In the genomic region with DNA sequence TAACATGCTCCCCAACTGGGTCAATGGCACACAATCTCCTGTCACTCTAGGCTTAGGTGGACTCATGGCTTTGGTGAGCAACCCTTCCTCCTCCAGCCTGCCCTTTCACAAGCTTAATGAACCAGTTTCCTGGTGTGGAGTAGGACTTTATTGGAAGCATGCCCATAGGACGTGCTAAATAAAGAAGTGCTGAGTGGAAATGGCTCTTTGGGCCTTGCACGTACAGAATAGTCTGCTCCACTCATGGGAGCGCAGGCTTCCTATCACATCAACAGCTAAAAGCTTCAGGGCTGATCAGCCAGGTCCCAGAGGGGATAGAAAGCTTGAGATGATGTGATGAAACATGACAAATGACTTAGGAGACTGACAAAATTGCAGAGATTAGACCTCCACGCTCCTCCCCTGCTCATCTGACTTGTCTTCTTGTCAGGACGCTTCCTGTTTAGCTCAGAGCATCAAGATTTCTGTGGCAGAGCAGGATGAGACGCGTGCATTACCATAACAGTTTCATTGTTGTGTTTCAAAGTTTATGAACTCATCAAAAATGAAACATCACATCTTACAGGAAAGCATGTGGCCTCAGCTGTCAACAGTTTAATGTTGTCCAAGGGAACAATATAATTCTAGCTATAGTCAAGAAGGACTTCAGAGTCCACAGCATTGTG, we compare ENCODE assay signal across 11 mouse cellular contexts.
A peak's percentile ranks its signal among the peaks of the same experiment; 100 is the strongest.
DNase-seq lines count a peak whose midpoint lies in the region; ATAC-seq lines count a peak whose summit lies in the region.
"Had no signal": no experiment of that assay in that cellular context is flagged by ENCODE, and none has a peak within 500 bp of the region (broad histone marks: within the 10 kb centered on the region; RNA-seq: fewer than 3 reads in every experiment).

No protein-coding gene starts in this region.

- no peak overlapping the region for H3K4me2 ChIP-seq in intestine, embryonic 15.5 days (replicated peaks)
- H3K4me2 ChIP-seq: forebrain, embryonic 12.5 days; stomach, embryonic 15.5 days had no signal

- peak; percentile 17 to 37 for DNase-seq in frontal cortex, adult 2 months (ENCODE audit: extremely low spot score in 1 of 2, low spot score in 1 of 2)
- no peak for DNase-seq in frontal cortex, postnatal 14 days (ENCODE audit: low spot score in 2 of 2)
- peak; percentile 59 for DNase-seq in brain, adult 2 months (ENCODE audit: low read depth, low spot score)
- peak; percentile 3 to 24 for DNase-seq in lung, adult 18-20 months
- DNase-seq in c-Kit-positive CD71-positive TER-119-positive erythroid progenitor cells, embryonic 14.5 days (ENCODE audit: low spot score), result no peak
- DNase-seq in spleen, adult 12 weeks (ENCODE audit: low spot score), result no peak
- DNase-seq in cerebellum, postnatal 4 days (ENCODE audit: low spot score in 2 of 2), result no peak

- H3K27me3 ChIP-seq in intestine, embryonic 15.5 days (replicated peaks), result no peaks in the 10 kb centered on the region
- H3K27me3 ChIP-seq: forebrain, embryonic 12.5 days; megakaryocyte, embryonic 14.5 days; stomach, embryonic 15.5 days had no signal

- WGBS in intestine, embryonic 15.5 days, result 51% methylated on average over 7 of the region's 7 CpGs

- H3K9ac ChIP-seq in intestine, embryonic 15.5 days, result no peak overlapping the region
- H3K9ac ChIP-seq: forebrain, embryonic 12.5 days; stomach, embryonic 15.5 days had no signal

- H3K27ac ChIP-seq in intestine, embryonic 15.5 days, result no peak overlapping the region
- H3K27ac ChIP-seq: forebrain, embryonic 12.5 days; stomach, embryonic 15.5 days had no signal

- no peaks in the 10 kb centered on the region for H3K9me3 ChIP-seq in intestine, embryonic 15.5 days
- H3K9me3 ChIP-seq: forebrain, embryonic 12.5 days; stomach, embryonic 15.5 days had no signal

- no peaks in the 10 kb centered on the region for H3K36me3 ChIP-seq in intestine, embryonic 15.5 days
- H3K36me3 ChIP-seq: forebrain, embryonic 12.5 days; stomach, embryonic 15.5 days had no signal

- no peak overlapping the region for H3K4me3 ChIP-seq in intestine, embryonic 15.5 days (replicated peaks)
- H3K4me3 ChIP-seq: forebrain, embryonic 12.5 days; megakaryocyte, embryonic 14.5 days; stomach, embryonic 15.5 days had no signal

- no peaks in the 10 kb centered on the region for H3K4me1 ChIP-seq in intestine, embryonic 15.5 days (replicated peaks)
- H3K4me1 ChIP-seq: forebrain, embryonic 12.5 days; stomach, embryonic 15.5 days had no signal

- ATAC-seq in intestine, embryonic 15.5 days, result 0 out of 2 replicates have a peak, but pooled peaks have one; percentile 28

Comparison
In these comparisons a context has a peak if more than half of its experiments do, and no peak if none do; other contexts are left out.
1. DNase-seq: peak in frontal cortex, adult 2 months (2 of 2), brain, adult 2 months (single experiment) and lung, adult 18-20 months (2 of 2); none in frontal cortex, postnatal 14 days (0 of 2), c-Kit-positive CD71-positive TER-119-positive erythroid progenitor cells, embryonic 14.5 days (single experiment), spleen, adult 12 weeks (single experiment) and cerebellum, postnatal 4 days (0 of 2).